Mouse (Mus musculus): ENCODE data around the gene Ppp3ca. TPM values are rescaled to one million over a fixed set of nuclear protein-coding genes. Genes with fewer than 3 reads are reported as not detected.

The Ppp3ca gene
- polyA plus RNA-seq, 1 experiment from 2014 or later: 71.7 TPM

- Histone ChIP-seq H3K9me3 (ENCODE audit: control insufficient read depth, low read length) (0 out of 2 replicates have a peak, but pooled peaks cover under 1% of the 10 kb centered on the region), H3K4me3 (ENCODE audit: low read depth, low read length) (peak overlapping the region; percentile 88), H3K36me3 (ENCODE audit: control insufficient read depth, insufficient read depth, low read length) (no peaks in the 10 kb centered on the region), H3K9ac (ENCODE audit: low read depth, low read length) (peak overlapping the region; percentile 81), H3K4me1 (ENCODE audit: control insufficient read depth, insufficient read depth, low read length) (peaks cover 17% of the 10 kb centered on the region; the same call in 1 of the 2 replicates), H3K4me2 (ENCODE audit: low read depth, low read length) (peak overlapping the region; percentile 77), H3K27ac (replicated peaks; ENCODE audit: low read depth, low read length) (peak overlapping the region; percentile 94), H3K27me3 (replicated peaks; ENCODE audit: control insufficient read depth, insufficient read depth, low read length) (no peaks in the 10 kb centered on the region)
- DNase-seq (ENCODE audit: low spot score) (peak; percentile 98), ATAC-seq (ENCODE audit: low read depth) (peak; percentile 97)
- WGBS: under 1% methylated on average over 36 of the region's 56 CpGs
These were observed 454 bp upstream of the Ppp3ca start for GRCm38 (mm10) chr3:136669231-136670109.

- H3K27me3 ChIP-seq (replicated peaks; ENCODE audit: control insufficient read depth, insufficient read depth, low read length): no peaks in the 10 kb centered on the region
- ATAC-seq (ENCODE audit: low read depth) (peak; percentile 45), DNase-seq (ENCODE audit: low spot score) (peak; percentile 67)
- H3K4me3 ChIP-seq (ENCODE audit: low read depth, low read length): peak overlapping the region; percentile 88
- WGBS: under 1% methylated on average over 24 of the region's 92 CpGs
- peak overlapping the region; percentile 81 for H3K9ac ChIP-seq (ENCODE audit: low read depth, low read length)
- H3K9me3 ChIP-seq (ENCODE audit: control insufficient read depth, low read length): no peaks in the 10 kb centered on the region
- peaks cover 17% of the 10 kb centered on the region; the same call in 1 of the 2 replicates for H3K4me1 ChIP-seq (ENCODE audit: control insufficient read depth, insufficient read depth, low read length)
- H3K4me2 ChIP-seq (ENCODE audit: low read depth, low read length): peak overlapping the region; percentile 77
- H3K36me3 ChIP-seq (ENCODE audit: control insufficient read depth, insufficient read depth, low read length): no peaks in the 10 kb centered on the region
- peak overlapping the region; percentile 94 for H3K27ac ChIP-seq (replicated peaks; ENCODE audit: low read depth, low read length)
These were observed 622 bp downstream of the Ppp3ca start for GRCm38 (mm10) chr3:136670360-136671131.

GRCm38 (mm10) chr3:136671161-136671939 lies 1.4 kb downstream of the Ppp3ca start:
- Histone ChIP-seq H3K36me3 (ENCODE audit: control insufficient read depth, insufficient read depth, low read length) (no peaks in the 10 kb centered on the region), H3K4me3 (ENCODE audit: low read depth, low read length) (peak overlapping the region; percentile 88), H3K4me1 (ENCODE audit: control insufficient read depth, insufficient read depth, low read length) (peaks cover 17% of the 10 kb centered on the region; the same call in 1 of the 2 replicates), H3K27ac (replicated peaks; ENCODE audit: low read depth, low read length) (peak overlapping the region; percentile 94), H3K4me2 (ENCODE audit: low read depth, low read length) (peak overlapping the region; percentile 77), H3K9me3 (ENCODE audit: control insufficient read depth, low read length) (no peaks in the 10 kb centered on the region), H3K27me3 (replicated peaks; ENCODE audit: control insufficient read depth, insufficient read depth, low read length) (no peaks in the 10 kb centered on the region), H3K9ac (ENCODE audit: low read depth, low read length) (peak overlapping the region; percentile 81)
- 0% methylated on average over 15 of the region's 52 CpGs for WGBS
- DNase-seq (ENCODE audit: low spot score) (peak; percentile 85), ATAC-seq (ENCODE audit: low read depth) (peak; percentile 16; the same call in 1 of the 2 replicates)

GRCm38 (mm10) chr3:136671940-136672278 lies 2.0 kb downstream of the Ppp3ca start:
- H3K4me1 ChIP-seq (ENCODE audit: control insufficient read depth, insufficient read depth, low read length): peaks cover 20% of the 10 kb centered on the region

GRCm38 (mm10) chr3:136672870-136673269 lies 2.9 kb downstream of the Ppp3ca start:
- peak overlapping the region; percentile 88; the same call in 1 of the 2 replicates for H3K4me3 ChIP-seq (ENCODE audit: low read depth, low read length)
- H3K27ac ChIP-seq (replicated peaks; ENCODE audit: low read depth, low read length): no peak overlapping the region
- no peaks in the 10 kb centered on the region for H3K36me3 ChIP-seq (ENCODE audit: control insufficient read depth, insufficient read depth, low read length)
- no peaks in the 10 kb centered on the region for H3K9me3 ChIP-seq (ENCODE audit: control insufficient read depth, low read length)
- H3K4me2 ChIP-seq (ENCODE audit: low read depth, low read length): peak overlapping the region; percentile 77
- no peak for DNase-seq (ENCODE audit: low spot score)
- no peak overlapping the region for H3K9ac ChIP-seq (ENCODE audit: low read depth, low read length)
- ATAC-seq (ENCODE audit: low read depth): no peak
- no peaks in the 10 kb centered on the region for H3K27me3 ChIP-seq (replicated peaks; ENCODE audit: control insufficient read depth, insufficient read depth, low read length)
- H3K4me1 ChIP-seq (ENCODE audit: control insufficient read depth, insufficient read depth, low read length): peaks cover 20% of the 10 kb centered on the region
- 70% methylated on average over 3 of the region's 3 CpGs for WGBS

More at GRCm38 (mm10) chr3:136671940-136672278, 2.0 kb downstream of the Ppp3ca start:
- H3K9me3 ChIP-seq (ENCODE audit: control insufficient read depth, low read length): no peaks in the 10 kb centered on the region
- no peaks in the 10 kb centered on the region for H3K27me3 ChIP-seq (replicated peaks; ENCODE audit: control insufficient read depth, insufficient read depth, low read length)
- H3K27ac ChIP-seq (replicated peaks; ENCODE audit: low read depth, low read length): peak overlapping the region; percentile 94
- DNase-seq (ENCODE audit: low spot score) (peak; percentile 21), ATAC-seq (ENCODE audit: low read depth) (no peak)
- H3K4me2 ChIP-seq (ENCODE audit: low read depth, low read length): peak overlapping the region; percentile 77
- H3K9ac ChIP-seq (ENCODE audit: low read depth, low read length): peak overlapping the region; percentile 81
- 7% methylated on average over 4 of the region's 5 CpGs for WGBS
- H3K36me3 ChIP-seq (ENCODE audit: control insufficient read depth, insufficient read depth, low read length): no peaks in the 10 kb centered on the region
- peak overlapping the region; percentile 88 for H3K4me3 ChIP-seq (ENCODE audit: low read depth, low read length)

GRCm38 (mm10) chr3:136673363-136673762 lies 3.4 kb downstream of the Ppp3ca start:
- H3K9ac ChIP-seq (ENCODE audit: low read depth, low read length): no peak overlapping the region
- H3K27me3 ChIP-seq (replicated peaks; ENCODE audit: control insufficient read depth, insufficient read depth, low read length): no peaks in the 10 kb centered on the region
- H3K4me2 ChIP-seq (ENCODE audit: low read depth, low read length): no peak overlapping the region; the same call in 1 of the 2 replicates
- no peak overlapping the region for H3K4me3 ChIP-seq (ENCODE audit: low read depth, low read length)
- H3K9me3 ChIP-seq (ENCODE audit: control insufficient read depth, low read length): no peaks in the 10 kb centered on the region
- ATAC-seq (ENCODE audit: low read depth) (no peak), DNase-seq (ENCODE audit: low spot score) (no peak)
- H3K27ac ChIP-seq (replicated peaks; ENCODE audit: low read depth, low read length): no peak overlapping the region
- WGBS: 85% methylated on average over 2 of the region's 2 CpGs
- no peaks in the 10 kb centered on the region for H3K36me3 ChIP-seq (ENCODE audit: control insufficient read depth, insufficient read depth, low read length)
- peaks cover 20% of the 10 kb centered on the region for H3K4me1 ChIP-seq (ENCODE audit: control insufficient read depth, insufficient read depth, low read length)

- Histone ChIP-seq H3K36me3 (ENCODE audit: control insufficient read depth, insufficient read depth, low read length) (no peaks in the 10 kb centered on the region), H3K4me1 (ENCODE audit: control insufficient read depth, insufficient read depth, low read length) (peaks cover 24% of the 10 kb centered on the region), H3K9ac (ENCODE audit: low read depth, low read length) (no peak overlapping the region), H3K9me3 (ENCODE audit: control insufficient read depth, low read length) (no peaks in the 10 kb centered on the region), H3K27ac (replicated peaks; ENCODE audit: low read depth, low read length) (no peak overlapping the region), H3K27me3 (replicated peaks; ENCODE audit: control insufficient read depth, insufficient read depth, low read length) (no peaks in the 10 kb centered on the region), H3K4me2 (ENCODE audit: low read depth, low read length) (no peak overlapping the region), H3K4me3 (ENCODE audit: low read depth, low read length) (no peak overlapping the region)
- WGBS: 75% methylated on average over 5 of the region's 5 CpGs
- ATAC-seq (ENCODE audit: low read depth) (no peak), DNase-seq (ENCODE audit: low spot score) (no peak)
These were observed 4.6 kb downstream of the Ppp3ca start for GRCm38 (mm10) chr3:136674486-136674885.

GRCm38 (mm10) chr3:136676991-136677390 lies 7.1 kb downstream of the Ppp3ca start:
- no peak overlapping the region for H3K4me2 ChIP-seq (ENCODE audit: low read depth, low read length)
- H3K36me3 ChIP-seq (ENCODE audit: control insufficient read depth, insufficient read depth, low read length): no peaks in the 10 kb centered on the region
- H3K27ac ChIP-seq (replicated peaks; ENCODE audit: low read depth, low read length): no peak overlapping the region
- DNase-seq (ENCODE audit: low spot score) (no peak), ATAC-seq (ENCODE audit: low read depth) (no peak)
- peaks cover 36% of the 10 kb centered on the region for H3K4me1 ChIP-seq (ENCODE audit: control insufficient read depth, insufficient read depth, low read length)
- H3K9ac ChIP-seq (ENCODE audit: low read depth, low read length): no peak overlapping the region
- H3K4me3 ChIP-seq (ENCODE audit: low read depth, low read length): no peak overlapping the region
- no peaks in the 10 kb centered on the region for H3K27me3 ChIP-seq (replicated peaks; ENCODE audit: control insufficient read depth, insufficient read depth, low read length)
- H3K9me3 ChIP-seq (ENCODE audit: control insufficient read depth, low read length): no peaks in the 10 kb centered on the region
- 80% methylated on average over 2 of the region's 2 CpGs for WGBS

All from embryonic facial prominence, embryonic 14.5 days (tissue).